Mouse (Mus musculus): ENCODE measurements around the gene Rcn3. TPM values are rescaled to one million over a fixed set of nuclear protein-coding genes. Genes with fewer than 3 reads are reported as not detected.

Rcn3 gene
- polyA plus RNA-seq, 1 experiment = 10.4 TPM

DNA sequence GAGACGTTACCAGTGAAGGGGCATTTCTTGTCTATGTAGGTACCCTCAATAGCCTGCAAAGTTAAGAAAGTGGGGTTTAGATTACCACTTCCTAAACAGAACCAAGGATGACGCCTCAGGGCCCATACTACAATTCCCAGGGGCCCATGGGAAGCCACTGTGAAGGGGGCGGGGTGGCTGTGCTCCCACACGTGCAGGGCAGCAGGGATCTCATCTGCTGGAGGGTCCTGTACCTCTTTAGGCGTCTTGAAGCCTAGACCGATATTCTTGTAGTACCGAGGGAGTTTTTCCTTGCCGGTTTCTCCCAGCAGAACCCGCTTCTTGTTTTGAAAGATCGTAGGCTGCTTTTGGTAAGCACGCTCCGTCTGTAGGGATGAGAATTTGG lies 31.2 kb upstream of the Rcn3 start:
- Histone ChIP-seq H3K36me3 (ENCODE audit: control insufficient read depth, insufficient read depth, low read length) (no peaks in the 10 kb centered on the region; the same call in none of the 2 replicates), H3K4me3 (ENCODE audit: control insufficient read depth, low read depth, low read length) (peak overlapping the region; percentile 94), H3K27ac (ENCODE audit: control insufficient read depth, insufficient read depth, low read depth, low read length) (peak overlapping the region; percentile 96), H3K27me3 (ENCODE audit: control insufficient read depth, insufficient read depth, low read length) (no peaks in the 10 kb centered on the region), H3K4me1 (ENCODE audit: control insufficient read depth, insufficient read depth, low read length) (peaks cover 16% of the 10 kb centered on the region)
- TF ChIP-seq CTCF (IDR thresholded peaks at IDR 0.05; ENCODE audit: control insufficient read depth, insufficient read depth, insufficient replicate concordance, low read depth, low read length) (no peak), POLR2A (IDR thresholded peaks at IDR 0.05; ENCODE audit: control insufficient read depth, low read depth, low read length) (no peak)

GRCm38 (mm10) chr7:45122561-45123185 lies 30.7 kb upstream of the Rcn3 start:
- no peak overlapping the region for H3K27ac ChIP-seq (ENCODE audit: control insufficient read depth, insufficient read depth, low read depth, low read length)
- no peak for TF ChIP-seq POLR2A (IDR thresholded peaks at IDR 0.05; ENCODE audit: control insufficient read depth, low read depth, low read length)
- no peak for TF ChIP-seq CTCF (IDR thresholded peaks at IDR 0.05; ENCODE audit: control insufficient read depth, insufficient read depth, insufficient replicate concordance, low read depth, low read length)
- peak overlapping the region; percentile 94 for H3K4me3 ChIP-seq (ENCODE audit: control insufficient read depth, low read depth, low read length)
- H3K36me3 ChIP-seq (ENCODE audit: control insufficient read depth, insufficient read depth, low read length) = no peaks in the 10 kb centered on the region; the same call in none of the 2 replicates
- no peaks in the 10 kb centered on the region for H3K27me3 ChIP-seq (ENCODE audit: control insufficient read depth, insufficient read depth, low read length)
- peaks cover 13% of the 10 kb centered on the region for H3K4me1 ChIP-seq (ENCODE audit: control insufficient read depth, insufficient read depth, low read length)

GRCm38 (mm10) chr7:45121966-45122365 lies 29.9 kb upstream of the Rcn3 start:
- Histone ChIP-seq H3K4me1 (ENCODE audit: control insufficient read depth, insufficient read depth, low read length) (peaks cover 11% of the 10 kb centered on the region), H3K4me3 (ENCODE audit: control insufficient read depth, low read depth, low read length) (no peak overlapping the region), H3K36me3 (ENCODE audit: control insufficient read depth, insufficient read depth, low read length) (no peaks in the 10 kb centered on the region; the same call in none of the 2 replicates), H3K27me3 (ENCODE audit: control insufficient read depth, insufficient read depth, low read length) (no peaks in the 10 kb centered on the region), H3K27ac (ENCODE audit: control insufficient read depth, insufficient read depth, low read depth, low read length) (no peak overlapping the region)
- peak; percentile 4; the same call in 1 of the 2 replicates for TF ChIP-seq POLR2A (IDR thresholded peaks at IDR 0.05; ENCODE audit: control insufficient read depth, low read depth, low read length)
- no peak for TF ChIP-seq CTCF (IDR thresholded peaks at IDR 0.05; ENCODE audit: control insufficient read depth, insufficient read depth, insufficient replicate concordance, low read depth, low read length)

GRCm38 (mm10) chr7:45121404-45121803 lies 29.4 kb upstream of the Rcn3 start:
- H3K4me1 ChIP-seq (ENCODE audit: control insufficient read depth, insufficient read depth, low read length) = peaks cover 8% of the 10 kb centered on the region
- no peak overlapping the region for H3K27ac ChIP-seq (ENCODE audit: control insufficient read depth, insufficient read depth, low read depth, low read length)
- H3K27me3 ChIP-seq (ENCODE audit: control insufficient read depth, insufficient read depth, low read length) = no peaks in the 10 kb centered on the region
- H3K4me3 ChIP-seq (ENCODE audit: control insufficient read depth, low read depth, low read length) = no peak overlapping the region
- H3K36me3 ChIP-seq (ENCODE audit: control insufficient read depth, insufficient read depth, low read length) = no peaks in the 10 kb centered on the region; the same call in none of the 2 replicates
- TF ChIP-seq POLR2A (IDR thresholded peaks at IDR 0.05; ENCODE audit: control insufficient read depth, low read depth, low read length) (no peak; the same call in 1 of the 2 replicates), CTCF (IDR thresholded peaks at IDR 0.05; ENCODE audit: control insufficient read depth, insufficient read depth, insufficient replicate concordance, low read depth, low read length) (no peak)

- H3K27ac ChIP-seq (ENCODE audit: control insufficient read depth, insufficient read depth, low read depth, low read length) = no peak overlapping the region
- no peaks in the 10 kb centered on the region; the same call in none of the 2 replicates for H3K36me3 ChIP-seq (ENCODE audit: control insufficient read depth, insufficient read depth, low read length)
- no peak for TF ChIP-seq CTCF (IDR thresholded peaks at IDR 0.05; ENCODE audit: control insufficient read depth, insufficient read depth, insufficient replicate concordance, low read depth, low read length)
- TF ChIP-seq POLR2A (IDR thresholded peaks at IDR 0.05; ENCODE audit: control insufficient read depth, low read depth, low read length) = no peak
Measured at GRCm38 (mm10) chr7:45119780-45120709, 28.0 kb upstream of the Rcn3 start.

DNA sequence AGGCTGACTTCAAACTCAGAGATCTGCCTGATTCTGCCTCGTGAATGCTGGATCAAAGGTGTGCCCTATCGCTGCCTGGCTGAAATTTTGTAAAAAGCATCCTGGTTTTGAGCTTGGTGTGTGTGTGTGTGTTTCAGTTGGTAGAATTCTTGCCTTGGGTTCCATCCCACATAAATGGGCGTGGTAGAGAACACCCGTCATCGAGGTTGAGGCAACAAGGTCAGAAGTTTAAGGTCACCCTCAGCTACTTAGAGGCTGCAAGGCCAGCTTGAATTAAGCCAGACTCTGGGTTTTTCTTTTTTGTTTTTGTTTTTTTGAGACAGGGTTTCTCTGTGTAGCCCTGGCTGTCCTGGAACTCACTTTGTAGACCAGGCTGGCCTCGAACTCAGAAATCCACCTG lies 26.3 kb upstream of the Rcn3 start:
- H3K4me3 ChIP-seq (ENCODE audit: control insufficient read depth, low read depth, low read length) = no peak overlapping the region
- H3K4me1 ChIP-seq (ENCODE audit: control insufficient read depth, insufficient read depth, low read length) = peaks cover 5% of the 10 kb centered on the region
- no peak for TF ChIP-seq CTCF (IDR thresholded peaks at IDR 0.05; ENCODE audit: control insufficient read depth, insufficient read depth, insufficient replicate concordance, low read depth, low read length)
- TF ChIP-seq POLR2A (IDR thresholded peaks at IDR 0.05; ENCODE audit: control insufficient read depth, low read depth, low read length) = no peak
- no peaks in the 10 kb centered on the region for H3K27me3 ChIP-seq (ENCODE audit: control insufficient read depth, insufficient read depth, low read length)
- no peak overlapping the region for H3K27ac ChIP-seq (ENCODE audit: control insufficient read depth, insufficient read depth, low read depth, low read length)
- H3K36me3 ChIP-seq (ENCODE audit: control insufficient read depth, insufficient read depth, low read length) = no peaks in the 10 kb centered on the region; the same call in none of the 2 replicates

More at GRCm38 (mm10) chr7:45119780-45120709, 28.0 kb upstream of the Rcn3 start:
- no peaks in the 10 kb centered on the region for H3K27me3 ChIP-seq (ENCODE audit: control insufficient read depth, insufficient read depth, low read length)
- no peak overlapping the region for H3K4me3 ChIP-seq (ENCODE audit: control insufficient read depth, low read depth, low read length)
- H3K4me1 ChIP-seq (ENCODE audit: control insufficient read depth, insufficient read depth, low read length) = peaks cover 8% of the 10 kb centered on the region

DNA sequence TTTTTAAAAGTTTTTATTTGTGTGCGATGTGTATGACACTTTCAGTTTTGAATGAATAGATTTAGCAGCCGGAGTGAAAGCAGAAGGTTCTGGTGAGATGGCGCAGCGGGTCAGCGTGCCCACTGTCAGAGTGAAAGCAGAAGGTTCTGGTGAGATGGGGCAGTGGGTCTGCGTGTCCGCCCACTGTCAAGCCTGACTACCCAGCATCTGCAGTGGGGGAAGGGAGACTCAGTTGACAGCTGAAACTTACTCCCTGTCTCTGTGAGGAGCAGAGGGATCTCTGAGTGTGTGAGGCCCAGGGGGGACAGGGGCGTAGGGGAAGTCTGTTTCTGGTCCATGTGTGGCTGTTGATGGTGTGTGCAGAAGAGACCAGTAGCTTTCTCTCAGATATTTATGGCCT lies 25.5 kb upstream of the Rcn3 start:
- no peaks in the 10 kb centered on the region; the same call in 1 of the 2 replicates for H3K4me1 ChIP-seq (ENCODE audit: control insufficient read depth, insufficient read depth, low read length)
- no peak overlapping the region for H3K27ac ChIP-seq (ENCODE audit: control insufficient read depth, insufficient read depth, low read depth, low read length)
- TF ChIP-seq POLR2A (IDR thresholded peaks at IDR 0.05; ENCODE audit: control insufficient read depth, low read depth, low read length) (no peak), CTCF (IDR thresholded peaks at IDR 0.05; ENCODE audit: control insufficient read depth, insufficient read depth, insufficient replicate concordance, low read depth, low read length) (no peak)
- no peaks in the 10 kb centered on the region for H3K27me3 ChIP-seq (ENCODE audit: control insufficient read depth, insufficient read depth, low read length)
- H3K4me3 ChIP-seq (ENCODE audit: control insufficient read depth, low read depth, low read length) = no peak overlapping the region
- H3K36me3 ChIP-seq (ENCODE audit: control insufficient read depth, insufficient read depth, low read length) = no peaks in the 10 kb centered on the region; the same call in none of the 2 replicates

Data from testis, adult 2 months (tissue).